Mouse (Mus musculus) testis, adult 2 months (tissue): ENCODE data around the gene Spsb4. TPM values are rescaled to one million over a fixed set of nuclear protein-coding genes. Genes with fewer than 3 reads are reported as not detected.

Source experiments
- H3K27ac ChIP-seq: fragments of 200-500 bp; 2 replicates; pipeline ENCODE4 v1.5.1; 2012; ENCODE audit warnings: low read depth, low read length; ENCODE audit not compliant: control insufficient read depth, insufficient read depth
- H3K27me3 ChIP-seq: fragments of 200-500 bp; 2 replicates; pipeline ENCODE4 v1.6.1; 2012; ENCODE audit warnings: mild to moderate bottlenecking, low read length, moderate library complexity; ENCODE audit not compliant: control insufficient read depth, insufficient read depth
- H3K36me3 ChIP-seq: fragments of 200-500 bp; 2 replicates; pipeline ENCODE4 v1.6.1; 2012; ENCODE audit warnings: mild to moderate bottlenecking, low read length; ENCODE audit not compliant: control insufficient read depth, insufficient read depth
- H3K4me1 ChIP-seq: fragments of 200-500 bp; 2 replicates; pipeline ENCODE4 v1.6.1; 2012; ENCODE audit warnings: low read length; ENCODE audit not compliant: control insufficient read depth, insufficient read depth
- H3K4me3 ChIP-seq: fragments of 200-500 bp; 2 replicates; pipeline ENCODE4 v1.5.1; 2012; ENCODE audit warnings: low read depth, mild to moderate bottlenecking, low read length, moderate library complexity, mixed read lengths; ENCODE audit not compliant: control insufficient read depth
- CTCF ChIP-seq: fragments of 200-500 bp; IDR thresholded peaks from 2 replicates; pipeline ENCODE4 v1.5.1; 2012; ENCODE audit warnings: low read depth, mild to moderate bottlenecking, inconsistent platforms, low read length, moderate library complexity; ENCODE audit not compliant: control insufficient read depth, insufficient read depth, insufficient replicate concordance
- POLR2A ChIP-seq: fragments of 200-500 bp; IDR thresholded peaks from 2 replicates; pipeline ENCODE4 v1.6.1; 2012; ENCODE audit warnings: low read depth, mild to moderate bottlenecking, inconsistent platforms, low read length, moderate library complexity; ENCODE audit not compliant: control insufficient read depth
- polyA plus RNA-seq: library from polyadenylated mRNA; depleted of rRNA; stranded (reverse); fragments of >200 nt; gene quantifications from 2 replicates; pipeline ENCODE4 v1.2.3, GENCODE M21; 2012

Gene Spsb4
- polyA plus RNA-seq, 1 experiment: 0.91 TPM

GRCm38 (mm10) chr9:96932751-96933150 is 85.9 kb downstream of the Spsb4 start:
- no peak overlapping the region for H3K4me3 ChIP-seq
- no peak for TF ChIP-seq CTCF
- TF ChIP-seq POLR2A: no peak
- H3K27me3 ChIP-seq: no peaks in the 10 kb centered on the region
- H3K27ac ChIP-seq: no peak overlapping the region
- no peaks in the 10 kb centered on the region for H3K4me1 ChIP-seq
- H3K36me3 ChIP-seq: no peaks in the 10 kb centered on the region

GRCm38 (mm10) chr9:96923577-96924316 is 94.9 kb downstream of the Spsb4 start:
- Histone ChIP-seq H3K27me3 (no peaks in the 10 kb centered on the region), H3K36me3 (no peaks in the 10 kb centered on the region), H3K4me1 (peaks cover 11% of the 10 kb centered on the region), H3K27ac (peak overlapping the region; percentile 41), H3K4me3 (peak overlapping the region; percentile 6; the same call in 1 of the 2 replicates)
- TF ChIP-seq CTCF: no peak
- no peak for TF ChIP-seq POLR2A

GRCm38 (mm10) chr9:96923119-96923518 is 95.5 kb downstream of the Spsb4 start:
- no peak overlapping the region for H3K27ac ChIP-seq
- H3K36me3 ChIP-seq: no peaks in the 10 kb centered on the region

GRCm38 (mm10) chr9:96916620-96917538 is 101.8 kb downstream of the Spsb4 start:
- no peak overlapping the region for H3K4me3 ChIP-seq
- H3K4me1 ChIP-seq: peaks cover 5% of the 10 kb centered on the region
- H3K36me3 ChIP-seq: no peaks in the 10 kb centered on the region
- TF ChIP-seq POLR2A (no peak), CTCF (peak; percentile 100)
- no peak overlapping the region for H3K27ac ChIP-seq
- no peaks in the 10 kb centered on the region for H3K27me3 ChIP-seq

More at GRCm38 (mm10) chr9:96923119-96923518, 95.5 kb downstream of the Spsb4 start:
- no peak overlapping the region for H3K4me3 ChIP-seq
- TF ChIP-seq POLR2A (no peak), CTCF (no peak)
- peaks cover 11% of the 10 kb centered on the region for H3K4me1 ChIP-seq
- H3K27me3 ChIP-seq: no peaks in the 10 kb centered on the region

GRCm38 (mm10) chr9:96916076-96916475 is 102.6 kb downstream of the Spsb4 start:
- no peaks in the 10 kb centered on the region for H3K27me3 ChIP-seq
- no peak overlapping the region for H3K4me3 ChIP-seq
- no peaks in the 10 kb centered on the region for H3K36me3 ChIP-seq
- H3K4me1 ChIP-seq: peaks cover 5% of the 10 kb centered on the region
- no peak overlapping the region for H3K27ac ChIP-seq
- TF ChIP-seq POLR2A: no peak
- no peak for TF ChIP-seq CTCF

GRCm38 (mm10) chr9:96914851-96915250 is 103.8 kb downstream of the Spsb4 start:
- TF ChIP-seq POLR2A: no peak
- TF ChIP-seq CTCF: no peak

GRCm38 (mm10) chr9:96914005-96914404 is 104.6 kb downstream of the Spsb4 start:
- Histone ChIP-seq H3K4me3 (no peak overlapping the region), H3K27me3 (no peaks in the 10 kb centered on the region), H3K36me3 (no peaks in the 10 kb centered on the region), H3K4me1 (peaks cover 5% of the 10 kb centered on the region), H3K27ac (no peak overlapping the region)
- no peak for TF ChIP-seq POLR2A
- no peak for TF ChIP-seq CTCF

More at GRCm38 (mm10) chr9:96914851-96915250, 103.8 kb downstream of the Spsb4 start:
- peaks cover 5% of the 10 kb centered on the region for H3K4me1 ChIP-seq
- H3K27ac ChIP-seq: no peak overlapping the region
- no peaks in the 10 kb centered on the region for H3K27me3 ChIP-seq
- no peaks in the 10 kb centered on the region for H3K36me3 ChIP-seq
- no peak overlapping the region for H3K4me3 ChIP-seq
